Mouse (Mus musculus): Measurements from ENCODE around the gene Tmod3.
A peak's percentile ranks its signal among the peaks of the same experiment; 100 is the strongest.
"Not testable (repeated sequence)": the region's sequence is repeated elsewhere in the genome, so short reads cannot be mapped to it uniquely, and the experiment has no call there.

Tmod3 gene

GRCm38 (mm10) chr9:75494407-75495005 is 65.0 kb downstream of the Tmod3 start:
- DNase-seq, result no peak

GRCm38 (mm10) chr9:75488255-75488654 is 71.2 kb downstream of the Tmod3 start:
- not testable (repeated sequence) for DNase-seq

DNA sequence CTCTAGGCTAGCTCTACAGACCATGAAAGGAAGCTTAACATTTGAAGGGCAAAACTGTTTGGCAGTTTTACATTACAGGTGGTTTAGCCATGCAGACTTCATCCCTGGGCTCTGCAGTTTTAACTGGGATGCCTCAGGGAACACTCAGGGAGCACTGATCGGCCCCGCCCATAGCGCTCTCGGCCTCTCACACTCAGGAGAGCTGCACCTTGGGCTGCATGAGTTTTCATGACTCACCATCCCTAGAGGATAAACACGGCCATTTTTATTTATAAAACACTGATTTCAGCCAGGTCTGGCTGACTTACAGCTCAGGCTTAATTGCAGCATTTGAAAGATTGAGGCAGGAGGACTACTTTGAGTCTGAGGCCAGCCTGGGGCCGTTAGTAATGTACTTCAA is 74.2 kb downstream of the Tmod3 start:
- no peak for DNase-seq

- no peak for DNase-seq
These were observed 78.9 kb downstream of the Tmod3 start for GRCm38 (mm10) chr9:75480536-75481075.

DNA sequence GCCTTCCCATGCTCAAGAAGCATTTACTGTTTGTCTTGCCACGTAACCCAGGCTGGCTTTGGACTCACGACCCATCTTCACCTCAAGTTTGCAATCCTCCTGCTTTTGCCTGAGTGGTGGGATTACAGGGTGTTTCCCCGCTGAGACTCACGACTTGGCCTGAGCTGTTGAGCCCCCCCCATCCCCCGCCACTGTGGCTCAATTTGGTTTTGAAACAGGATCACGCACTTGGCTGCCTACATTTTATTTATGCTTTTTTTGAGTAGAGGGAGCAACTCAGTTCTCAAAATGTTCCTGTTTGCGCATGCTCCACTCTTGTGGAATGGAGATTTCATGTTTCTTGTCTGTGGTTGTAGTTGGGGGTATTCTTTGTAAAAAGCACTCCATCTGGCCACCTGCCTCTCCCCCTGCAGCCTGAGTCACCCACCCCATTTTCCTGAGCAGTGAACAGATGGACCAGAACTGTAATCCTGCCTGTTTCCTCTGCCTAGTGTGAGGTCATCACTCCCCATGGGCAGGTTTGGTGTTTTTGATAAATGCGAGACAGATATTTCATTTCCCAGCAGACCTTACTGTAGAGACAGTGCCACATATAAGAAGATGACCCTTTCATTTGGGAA is 80.2 kb downstream of the Tmod3 start:
- no peak for DNase-seq

GRCm38 (mm10) chr9:75477212-75477611 is 82.2 kb downstream of the Tmod3 start:
- no peak for DNase-seq

DNA sequence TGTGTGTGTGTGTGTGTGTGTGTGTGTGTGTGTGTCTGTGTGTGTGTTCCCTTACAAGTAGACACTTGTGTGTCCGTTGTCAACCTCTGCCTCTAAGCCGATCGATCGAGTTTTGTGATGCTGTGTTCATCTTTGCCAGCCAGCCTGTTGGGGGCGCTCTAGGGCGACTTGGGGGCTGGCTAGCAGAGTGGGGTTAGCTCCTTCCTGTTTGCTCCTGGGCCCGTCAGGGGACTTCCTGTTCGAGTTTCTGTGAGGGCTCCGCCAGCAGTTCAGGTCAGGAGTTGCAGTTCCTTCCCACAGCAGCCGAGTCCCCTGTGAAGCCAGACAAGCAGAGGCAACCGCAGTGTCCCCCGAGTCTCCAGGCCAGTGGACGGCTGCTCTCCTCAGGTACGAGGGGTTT is 91.2 kb downstream of the Tmod3 start:
- DNase-seq, result peak; percentile 36 to 44

DNA sequence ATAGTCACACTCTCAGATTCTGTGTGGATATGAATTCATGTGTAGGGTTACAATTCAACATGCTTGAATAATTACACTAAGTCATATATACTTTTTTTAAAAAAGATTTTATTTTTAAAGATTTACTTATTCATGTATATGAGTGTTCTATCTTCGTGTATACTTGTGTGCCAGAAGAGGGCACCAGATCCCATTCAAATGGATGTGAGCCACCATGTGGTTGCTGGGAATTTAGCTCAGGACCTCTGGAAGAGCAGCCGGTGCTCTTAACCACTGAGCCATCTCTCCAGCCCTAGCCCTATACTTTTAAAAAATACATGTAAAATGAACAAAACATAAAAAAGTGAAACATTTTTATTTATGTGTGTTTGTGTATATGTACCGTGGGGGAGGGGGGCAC is 91.9 kb downstream of the Tmod3 start:
- no peak for DNase-seq

DNA sequence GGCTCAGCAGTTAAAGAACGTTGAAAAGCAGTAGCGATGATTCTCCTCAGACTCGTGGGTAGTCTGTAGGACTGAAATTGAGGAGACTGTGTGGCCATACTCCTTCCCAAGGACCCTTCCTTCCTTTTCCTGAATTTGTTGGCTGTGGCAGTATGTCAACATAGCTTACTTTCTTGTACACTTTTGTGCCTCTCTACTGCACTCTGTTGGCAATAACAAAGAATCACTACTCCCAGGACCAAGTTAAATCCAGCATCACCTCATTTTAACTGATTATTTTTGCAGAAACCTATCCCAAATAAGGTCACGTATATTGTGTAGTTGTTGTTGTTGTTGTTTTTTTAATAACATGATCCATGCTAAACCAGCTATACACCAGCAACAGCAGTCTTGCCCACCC is 92.8 kb downstream of the Tmod3 start:
- DNase-seq, result no peak

- DNase-seq, result no peak
These were observed 93.6 kb downstream of the Tmod3 start for GRCm38 (mm10) chr9:75465856-75466255.

DNA sequence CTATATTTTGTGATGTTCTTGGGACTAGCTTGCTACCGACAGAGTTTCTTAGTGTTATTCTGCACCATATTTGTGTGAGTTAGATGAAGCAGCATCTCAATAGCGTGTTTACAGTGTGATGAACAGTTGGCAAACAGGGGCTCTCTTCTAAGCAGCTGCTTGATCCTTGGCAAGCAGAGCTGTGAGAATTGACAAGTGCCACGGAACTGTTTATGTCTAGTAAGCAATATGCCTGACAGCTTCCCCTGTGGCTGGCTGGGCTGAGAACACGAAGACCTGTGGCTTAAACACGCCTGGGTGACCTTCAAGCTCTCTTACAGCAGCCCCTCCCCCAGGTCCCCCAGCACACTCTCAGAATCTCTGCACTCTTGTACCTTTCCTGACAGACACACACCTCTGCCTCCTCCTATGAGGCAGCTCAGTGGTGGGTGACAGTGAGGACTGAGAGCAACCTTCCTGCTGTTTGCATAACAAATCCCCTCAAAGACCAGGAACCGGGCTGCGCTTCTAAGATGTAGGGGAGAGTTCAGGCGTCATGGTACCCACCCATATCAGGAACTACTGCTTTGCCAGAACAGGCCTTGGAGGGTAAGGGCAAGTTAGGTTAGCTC is 96.3 kb downstream of the Tmod3 start:
- DNase-seq, result no peak

DNA sequence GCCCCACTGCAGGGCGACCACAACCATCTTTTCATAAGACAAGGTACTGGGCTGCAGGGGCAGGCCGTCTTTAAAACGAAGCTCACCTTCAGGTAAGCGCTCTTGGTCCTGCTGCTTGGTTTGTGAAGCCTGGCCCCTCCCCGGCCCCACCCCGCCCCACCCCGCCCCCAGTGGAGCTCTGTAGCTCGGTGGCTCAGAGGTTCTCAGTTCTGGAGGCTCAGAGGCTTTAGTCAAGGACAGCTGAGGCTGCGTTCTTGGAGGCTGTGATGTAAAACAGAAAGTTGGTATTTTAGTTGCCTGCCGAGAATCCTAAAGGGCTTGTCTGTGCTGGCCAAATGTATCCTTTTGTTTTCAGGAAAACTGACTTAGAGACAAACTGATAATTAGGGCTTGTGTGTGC is 103.8 kb downstream of the Tmod3 start:
- no peak for DNase-seq

DNA sequence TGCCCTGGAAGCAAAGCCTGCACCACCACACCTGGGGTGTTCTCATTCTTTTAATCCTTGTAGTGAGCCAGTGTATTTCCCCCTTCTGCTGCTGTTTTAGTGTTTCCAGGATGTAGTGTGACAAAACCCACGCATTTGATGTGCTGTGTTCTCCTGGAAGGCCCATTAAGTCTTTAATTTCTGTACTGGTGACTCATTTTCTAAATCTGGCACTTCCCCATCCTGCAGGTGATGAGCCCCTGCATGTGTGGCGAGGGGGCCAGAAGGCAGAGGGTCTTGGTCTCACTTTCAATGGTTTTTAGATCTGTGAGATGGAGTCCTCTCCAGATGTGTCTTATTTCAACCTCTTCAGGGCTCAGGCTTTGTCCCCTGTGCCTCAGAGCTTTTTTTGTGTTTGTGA is 105.5 kb downstream of the Tmod3 start:
- DNase-seq, result no peak

DNA sequence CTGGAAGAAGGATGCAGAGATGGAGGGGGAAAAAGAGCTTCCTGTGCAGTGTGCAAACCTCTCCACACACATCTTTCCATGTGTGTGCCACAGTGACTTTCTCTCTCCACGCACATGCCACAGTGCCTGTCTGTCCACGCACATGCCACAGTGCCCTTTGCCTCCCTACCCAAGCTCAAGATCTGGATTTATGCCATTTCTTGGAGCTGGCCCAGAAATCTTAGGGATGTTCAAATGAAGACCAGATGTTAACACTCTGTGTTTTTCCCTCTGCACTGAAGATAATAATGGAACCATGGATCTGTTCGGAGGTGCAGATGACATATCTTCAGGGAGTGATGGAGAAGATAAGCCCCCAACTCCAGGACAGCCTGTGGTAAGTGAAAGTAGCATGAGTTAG is 111.4 kb downstream of the Tmod3 start:
- DNase-seq, result no peak

Data from lung, postnatal 4 days (tissue).